Mouse (Mus musculus) intestine, embryonic 16.5 days (tissue): ENCODE measurements at regions not wholly inside any gene's neighbourhood (a gene's known extent, or its start where the extent isn't known, plus 50 kb on each side); places are given as distances from the start of the nearest gene placed in this dataset.

Experiments
- ATAC-seq: fragments of 200-750 bp; cut with Nextera tagmentation; 2 replicates; pipeline ENCODE4 v1.8.0; 2017; ENCODE audit warnings: moderate TSS enrichment, moderate library complexity
- H3K27ac ChIP-seq: fragments of 300-500 bp; sonication (generic); 2 replicates; pipeline ENCODE4 v1.5.1; 2014; ENCODE audit warnings: mild to moderate bottlenecking, low read length
- H3K27me3 ChIP-seq: fragments of 300-500 bp; sonication (generic); replicated peaks from 2 replicates; pipeline ENCODE4 v1.6.1; 2014; ENCODE audit warnings: low read length, control low read depth, mixed read lengths; ENCODE audit not compliant: control insufficient read depth, insufficient read depth
- H3K36me3 ChIP-seq: fragments of 300-500 bp; sonication (generic); 2 replicates; pipeline ENCODE4 v1.6.1; 2014; ENCODE audit warnings: low read length, control low read depth; ENCODE audit not compliant: control insufficient read depth, insufficient read depth
- H3K4me1 ChIP-seq: fragments of 300-500 bp; sonication (generic); 2 replicates; pipeline ENCODE4 v1.6.1; 2014; ENCODE audit warnings: low read length, control low read depth, mixed read lengths; ENCODE audit not compliant: control insufficient read depth, insufficient read depth
- H3K4me2 ChIP-seq: fragments of 300-500 bp; sonication (generic); 2 replicates; pipeline ENCODE4 v1.6.1; 2014; ENCODE audit warnings: low read depth, low read length, control low read depth
- H3K4me3 ChIP-seq: fragments of 300-500 bp; sonication (generic); 2 replicates; pipeline ENCODE4 v1.5.1; 2014; ENCODE audit warnings: mild to moderate bottlenecking, low read length
- H3K9ac ChIP-seq: fragments of 300-500 bp; sonication (generic); 2 replicates; pipeline ENCODE4 v1.6.1; 2014; ENCODE audit warnings: low read depth, low read length
- H3K9me3 ChIP-seq: fragments of 300-500 bp; sonication (generic); 2 replicates; pipeline ENCODE4 v1.6.1; 2016; ENCODE audit warnings: low read length, control low read depth; ENCODE audit not compliant: control insufficient read depth
- WGBS: fragments of 180-500 bp; shearing (Covaris S2); extraction: QIAGEN DNeasy Blood & Tissue Kit; methylation state at CpG from one replicate; pipeline ENCODE4 v1.1.7; 2014; 5-methylcytosine and 5-hydroxymethylcytosine counted together

DNA sequence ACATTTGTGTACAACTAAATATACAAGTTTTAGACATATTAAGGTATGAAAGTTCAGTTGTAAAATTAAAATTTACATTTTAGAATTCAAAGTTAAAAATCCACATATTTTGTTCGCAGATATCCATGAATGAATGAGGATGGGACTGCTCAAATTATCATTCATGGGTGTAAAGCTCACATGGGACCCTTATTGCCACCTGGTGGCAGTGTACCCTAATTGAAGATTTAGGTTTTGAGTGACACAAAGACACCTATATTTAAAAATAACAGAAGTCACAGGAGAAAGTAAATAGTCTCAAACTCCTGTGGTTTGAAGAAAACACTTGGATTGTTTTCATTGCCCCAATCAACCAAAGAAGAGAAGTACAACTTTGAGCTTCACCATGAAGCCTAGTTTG is 492.8 kb upstream of the A1bg start:
- 70% methylated on average over 1 of the region's 1 CpGs for WGBS
- H3K9me3 ChIP-seq: no peaks in the 10 kb centered on the region
- no peak overlapping the region for H3K9ac ChIP-seq
- H3K27me3 ChIP-seq: no peaks in the 10 kb centered on the region
- ATAC-seq: no peak
- H3K4me1 ChIP-seq: no peaks in the 10 kb centered on the region
- H3K36me3 ChIP-seq: no peaks in the 10 kb centered on the region
- H3K4me2 ChIP-seq: no peak overlapping the region
- no peak overlapping the region for H3K4me3 ChIP-seq
- H3K27ac ChIP-seq: no peak overlapping the region

DNA sequence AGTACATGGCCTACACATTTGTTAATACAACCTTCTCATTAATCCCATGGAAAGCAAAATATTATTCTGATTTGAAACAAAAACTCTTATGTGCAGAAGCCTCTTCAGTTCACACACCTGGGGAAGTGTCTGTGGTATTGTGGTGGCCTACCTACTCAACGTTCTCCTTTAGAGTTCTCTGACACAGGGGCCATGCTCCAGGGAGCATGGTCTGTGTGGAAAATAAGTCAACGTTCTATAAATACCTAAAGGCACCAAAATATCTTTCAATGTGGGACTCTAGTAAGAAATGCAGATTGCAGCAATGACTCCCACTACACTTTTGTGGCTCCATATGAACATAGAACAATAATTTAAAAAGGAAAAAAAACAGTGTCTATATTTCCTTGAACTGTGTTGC is 489.0 kb upstream of the A1bg start:
- H3K27me3 ChIP-seq: no peaks in the 10 kb centered on the region
- no peaks in the 10 kb centered on the region for H3K36me3 ChIP-seq
- H3K27ac ChIP-seq: no peak overlapping the region
- 89% methylated on average over 2 of the region's 2 CpGs for WGBS
- H3K9me3 ChIP-seq: no peaks in the 10 kb centered on the region
- no peak overlapping the region for H3K4me2 ChIP-seq
- H3K4me3 ChIP-seq: no peak overlapping the region
- no peaks in the 10 kb centered on the region for H3K4me1 ChIP-seq
- ATAC-seq: no peak
- H3K9ac ChIP-seq: no peak overlapping the region

DNA sequence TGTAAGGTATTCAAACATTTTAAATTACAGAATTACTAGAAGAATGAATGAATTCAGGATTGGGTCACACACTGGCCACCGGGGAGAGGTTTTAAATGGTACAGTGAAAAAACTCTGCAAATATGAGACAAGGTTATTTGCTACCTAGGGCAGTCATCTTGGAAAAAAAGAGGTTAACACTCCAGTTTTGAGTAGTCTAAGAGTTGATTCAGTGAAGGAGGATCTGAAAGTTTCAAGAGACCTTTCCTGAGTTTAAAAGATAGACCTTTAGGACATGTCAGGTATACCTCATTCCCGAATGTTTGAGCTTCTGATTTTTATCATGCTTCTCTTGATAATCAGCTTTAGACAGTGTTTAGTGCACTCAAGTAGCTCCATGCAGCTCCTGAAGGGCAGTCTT is 488.0 kb upstream of the A1bg start:
- Histone ChIP-seq H3K36me3 (no peaks in the 10 kb centered on the region), H3K27ac (no peak overlapping the region), H3K9me3 (no peaks in the 10 kb centered on the region), H3K4me3 (no peak overlapping the region), H3K9ac (no peak overlapping the region), H3K4me2 (no peak overlapping the region), H3K27me3 (no peaks in the 10 kb centered on the region), H3K4me1 (no peaks in the 10 kb centered on the region)
- ATAC-seq: no peak
- WGBS: 85% methylated on average over 2 of the region's 2 CpGs

DNA sequence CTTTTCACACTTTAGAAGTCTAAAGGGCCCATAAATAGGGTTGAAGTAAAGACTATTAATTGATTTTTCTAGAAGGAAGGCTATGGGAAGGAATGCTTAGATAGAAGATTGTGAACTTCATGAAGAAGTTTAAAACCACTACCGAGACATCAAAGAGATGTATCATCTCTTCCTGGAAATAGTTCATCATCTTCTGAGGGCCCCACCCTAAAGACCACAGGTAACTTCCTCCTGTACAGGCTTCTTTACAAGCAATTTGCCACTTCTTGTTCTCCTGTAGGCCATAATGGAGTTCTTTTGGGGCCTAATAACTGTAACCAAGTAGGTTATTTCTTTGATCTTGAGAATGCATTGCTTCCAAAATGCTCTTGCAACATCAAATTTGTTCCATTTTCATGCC is 485.8 kb upstream of the A1bg start:
- no peak overlapping the region for H3K4me2 ChIP-seq
- 89% methylated on average over 1 of the region's 1 CpGs for WGBS

DNA sequence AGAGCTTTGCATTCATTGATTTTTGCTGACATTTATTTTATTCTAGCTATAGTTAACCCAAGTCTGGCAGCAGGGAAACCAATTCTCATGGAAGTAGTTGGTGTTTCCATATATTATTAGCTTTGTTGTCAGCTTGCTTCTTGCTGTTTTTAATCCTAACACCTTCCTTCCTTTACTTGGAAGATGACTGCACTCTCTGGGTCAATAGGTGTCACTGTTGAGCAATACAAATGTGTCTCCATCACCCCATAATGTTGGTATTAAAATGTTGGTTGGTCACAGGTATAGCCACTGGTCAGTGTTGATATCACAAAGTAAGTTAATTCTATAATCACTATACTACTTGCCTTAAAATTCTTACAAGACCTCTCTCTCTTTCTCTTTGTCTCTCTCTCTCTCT is 477.9 kb upstream of the A1bg start:
- no peaks in the 10 kb centered on the region for H3K9me3 ChIP-seq
- ATAC-seq: no peak
- peaks cover 1% of the 10 kb centered on the region; the same call in 1 of the 2 replicates for H3K4me1 ChIP-seq
- no peak overlapping the region for H3K27ac ChIP-seq
- no peak overlapping the region for H3K4me2 ChIP-seq
- H3K36me3 ChIP-seq: no peaks in the 10 kb centered on the region
- H3K27me3 ChIP-seq: no peaks in the 10 kb centered on the region
- H3K4me3 ChIP-seq: no peak overlapping the region
- H3K9ac ChIP-seq: no peak overlapping the region

More for the DNA sequence above, 485.8 kb upstream of the A1bg start:
- H3K27ac ChIP-seq: no peak overlapping the region
- H3K9me3 ChIP-seq: no peaks in the 10 kb centered on the region
- no peaks in the 10 kb centered on the region for H3K4me1 ChIP-seq
- no peak overlapping the region for H3K4me3 ChIP-seq
- H3K9ac ChIP-seq: no peak overlapping the region
- H3K27me3 ChIP-seq: no peaks in the 10 kb centered on the region
- no peaks in the 10 kb centered on the region for H3K36me3 ChIP-seq
- ATAC-seq: no peak

DNA sequence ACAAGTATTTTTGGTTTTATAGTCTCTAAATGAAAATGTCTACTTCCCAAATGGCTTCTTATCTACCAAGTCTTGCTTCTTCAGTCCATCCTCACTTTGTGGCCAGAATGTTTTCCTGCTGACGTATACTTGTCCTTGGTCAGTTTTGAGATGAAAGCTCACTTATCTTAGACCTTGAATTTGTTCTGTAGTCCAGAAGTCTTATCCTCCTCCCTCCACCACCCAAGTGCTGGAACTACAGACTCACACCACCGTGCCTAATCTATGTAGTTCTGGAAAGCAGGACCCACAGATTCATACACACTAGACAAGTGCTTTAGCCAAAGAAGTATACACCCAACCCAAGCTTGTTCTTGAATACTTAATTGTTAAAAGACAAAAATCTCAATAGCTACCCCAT is 477.2 kb upstream of the A1bg start:
- H3K27me3 ChIP-seq: no peaks in the 10 kb centered on the region
- no peaks in the 10 kb centered on the region for H3K36me3 ChIP-seq
- no peaks in the 10 kb centered on the region for H3K9me3 ChIP-seq
- no peak overlapping the region for H3K9ac ChIP-seq
- H3K4me2 ChIP-seq: no peak overlapping the region
- no peak overlapping the region for H3K4me3 ChIP-seq
- ATAC-seq: no peak
- WGBS: 80% methylated on average over 2 of the region's 2 CpGs
- no peak overlapping the region for H3K27ac ChIP-seq
- peaks cover 4% of the 10 kb centered on the region; the same call in 1 of the 2 replicates for H3K4me1 ChIP-seq

DNA sequence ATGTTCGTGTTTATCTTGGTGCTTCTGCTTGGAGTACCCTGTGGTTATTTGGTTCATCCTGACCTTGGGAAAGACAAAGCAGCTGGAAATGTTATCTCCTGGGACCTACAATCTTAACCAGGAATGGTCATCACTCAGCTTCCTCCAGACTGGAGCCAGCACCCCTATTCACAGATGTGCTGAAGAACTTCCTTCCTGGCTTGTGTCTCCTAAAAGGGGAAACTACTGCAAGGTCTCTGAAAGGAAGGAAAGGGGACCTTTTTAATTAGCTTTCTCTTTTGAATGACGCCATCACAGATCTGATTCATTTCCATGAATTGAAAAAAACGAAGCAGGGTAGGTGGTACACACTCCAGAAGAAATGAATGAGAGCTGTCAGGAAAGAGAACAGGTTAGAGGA is 476.0 kb upstream of the A1bg start:
- no peak overlapping the region for H3K4me2 ChIP-seq
- H3K27me3 ChIP-seq: no peaks in the 10 kb centered on the region
- no peak overlapping the region for H3K27ac ChIP-seq
- no peaks in the 10 kb centered on the region for H3K9me3 ChIP-seq
- no peak overlapping the region for H3K4me3 ChIP-seq
- H3K9ac ChIP-seq: no peak overlapping the region
- no peak for ATAC-seq
- WGBS: 81% methylated on average over 3 of the region's 3 CpGs
- no peaks in the 10 kb centered on the region for H3K36me3 ChIP-seq
- H3K4me1 ChIP-seq: peaks cover 4% of the 10 kb centered on the region; the same call in 1 of the 2 replicates

DNA sequence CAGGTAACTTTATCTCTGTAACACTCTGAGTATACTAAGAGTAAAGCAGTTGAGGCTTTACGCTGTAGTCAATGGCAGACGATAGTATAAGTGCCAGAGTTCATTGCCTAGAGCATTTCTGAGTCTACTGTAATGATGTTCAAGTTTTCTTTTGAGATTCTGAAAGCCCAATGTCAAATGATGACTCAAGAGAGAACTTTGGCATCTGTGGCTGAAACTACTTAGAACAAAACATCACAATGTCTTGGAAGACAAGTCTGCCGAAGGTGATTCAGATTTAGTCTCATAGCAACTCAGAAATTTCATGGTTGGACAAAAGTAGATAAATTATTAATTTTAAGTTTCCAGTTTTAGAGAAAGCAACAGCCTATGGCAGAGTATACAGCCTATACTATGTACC is 474.2 kb upstream of the A1bg start:
- Histone ChIP-seq H3K4me2 (no peak overlapping the region), H3K27ac (no peak overlapping the region)
- WGBS: 86% methylated on average over 3 of the region's 3 CpGs

DNA sequence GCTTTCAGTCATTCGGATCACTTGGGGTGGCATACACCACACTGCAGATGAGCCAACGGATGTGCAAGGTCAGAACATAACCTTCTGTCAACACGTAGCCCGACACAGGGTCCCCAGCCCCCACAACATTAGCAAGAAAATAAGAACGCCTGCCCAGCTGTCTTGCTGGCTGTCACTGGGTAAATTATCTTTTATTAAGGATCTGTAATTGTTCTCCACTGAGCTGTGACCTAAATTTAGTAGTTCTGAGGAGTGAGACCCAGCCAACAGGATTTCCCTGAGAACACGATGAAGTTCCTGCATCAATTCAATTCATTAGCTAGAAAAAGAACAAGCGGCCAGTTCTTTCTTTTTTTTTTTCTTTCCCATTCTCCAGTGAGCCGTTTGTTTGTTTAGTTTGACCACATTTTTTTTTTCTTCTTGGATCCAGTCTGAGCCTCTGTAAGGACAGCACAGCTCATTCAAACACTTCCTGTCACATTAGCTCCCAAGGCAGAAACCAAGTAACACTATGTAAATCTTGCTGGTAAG is 472.5 kb upstream of the A1bg start:
- H3K4me1 ChIP-seq: peaks cover 4% of the 10 kb centered on the region; the same call in 1 of the 2 replicates
- 0 out of 2 replicates have a peak, but pooled peaks have one; percentile 33 for ATAC-seq
- no peak overlapping the region for H3K4me3 ChIP-seq
- H3K4me2 ChIP-seq: no peak overlapping the region
- WGBS: 28% methylated on average over 8 of the region's 8 CpGs
- no peaks in the 10 kb centered on the region for H3K9me3 ChIP-seq
- peak overlapping the region; percentile 34; the same call in 1 of the 2 replicates for H3K27ac ChIP-seq
- no peaks in the 10 kb centered on the region for H3K36me3 ChIP-seq
- no peak overlapping the region for H3K9ac ChIP-seq
- H3K27me3 ChIP-seq: no peaks in the 10 kb centered on the region

More for the DNA sequence above, 474.2 kb upstream of the A1bg start:
- Histone ChIP-seq H3K9ac (no peak overlapping the region), H3K4me1 (peaks cover 4% of the 10 kb centered on the region; the same call in 1 of the 2 replicates), H3K4me3 (no peak overlapping the region), H3K27me3 (no peaks in the 10 kb centered on the region), H3K9me3 (no peaks in the 10 kb centered on the region), H3K36me3 (no peaks in the 10 kb centered on the region)
- ATAC-seq: no peak

DNA sequence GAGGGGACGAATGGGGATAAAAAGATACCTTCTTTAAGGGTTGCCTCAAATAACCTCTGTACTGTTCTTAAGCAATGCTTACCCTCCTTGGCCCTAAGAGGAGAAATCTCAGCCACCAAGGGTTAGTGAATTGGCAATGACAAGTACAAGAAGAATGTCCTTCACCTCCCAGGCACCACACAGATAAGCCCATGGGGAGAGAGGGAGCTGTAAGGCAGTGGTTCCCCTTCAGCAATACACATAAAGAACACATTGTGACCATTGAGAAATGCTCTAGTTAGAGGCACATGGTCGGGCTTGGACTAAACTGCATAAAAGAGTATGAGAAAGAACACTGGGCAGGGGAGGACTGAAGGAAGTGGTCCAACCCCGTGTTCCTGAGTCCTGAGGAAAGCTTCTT is 457.9 kb upstream of the A1bg start:
- 66% methylated on average over 3 of the region's 3 CpGs for WGBS
- Histone ChIP-seq H3K4me2 (no peak overlapping the region), H3K27ac (no peak overlapping the region), H3K9ac (no peak overlapping the region), H3K4me3 (no peak overlapping the region), H3K36me3 (no peaks in the 10 kb centered on the region), H3K9me3 (no peaks in the 10 kb centered on the region), H3K27me3 (no peaks in the 10 kb centered on the region), H3K4me1 (no peaks in the 10 kb centered on the region)
- ATAC-seq: no peak
